Mouse (Mus musculus) heart, adult 2 months (tissue): Measurements from ENCODE around the gene Magi2.

Experiments used
- CTCF ChIP-seq: fragments of 200-600 bp; IDR thresholded peaks from 2 replicates; pipeline ENCODE4 v1.8.1; 2022; ENCODE audit warnings: antibody characterized with exemption, mild to moderate bottlenecking, moderate library complexity
- EP300 ChIP-seq: fragments of 200-500 bp; IDR thresholded peaks from 2 replicates; pipeline ENCODE4 v1.6.1; 2011; ENCODE audit warnings: low read depth, low read length, control low read depth; ENCODE audit not compliant: insufficient read depth

DNA sequence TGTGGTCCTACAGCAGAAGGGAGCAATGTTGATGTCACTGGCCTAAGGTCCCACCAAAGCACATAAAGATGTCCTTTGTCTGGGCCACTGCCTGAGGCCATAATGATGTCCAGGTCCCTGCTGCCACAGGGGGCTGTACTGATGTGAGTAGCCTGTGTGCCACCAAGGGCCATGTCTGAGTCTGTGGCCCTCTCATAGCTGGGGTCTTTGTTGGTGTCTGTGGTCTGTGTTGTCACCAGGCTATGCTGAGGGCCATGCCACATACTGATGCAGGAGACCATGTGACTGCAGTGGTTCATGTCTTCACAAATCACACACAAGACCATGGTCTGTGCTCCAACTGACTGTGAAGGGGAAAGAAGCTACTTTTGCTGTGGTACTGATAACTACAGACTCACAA, 1015.7 kb downstream of the Magi2 start:
- TF ChIP-seq EP300: no peak
- no peak for TF ChIP-seq CTCF
